Mouse (Mus musculus) liver, embryonic 14.5 days (tissue): ENCODE measurements around the gene Galntl6. TPM values are rescaled to one million over a fixed set of nuclear protein-coding genes. Genes with fewer than 3 reads are reported as not detected.

ENCODE experiments used
- ATAC-seq: fragments of 200-750 bp; cut with Nextera tagmentation; 2 replicates; pipeline ENCODE4 v1.8.0; 2017; ENCODE audit warnings: moderate number of reproducible peaks, mild to moderate bottlenecking, moderate library complexity; ENCODE audit not compliant: insufficient read depth
- DNase-seq, 3 experiments: peaks; one replicate each; pipeline ENCODE4 v3.0.0-alpha.2; 2012 to 2013; ENCODE audit warnings: low read depth in 3 of 3, low spot score in 3 of 3
- H3K27ac ChIP-seq: fragments of 300-500 bp; sonication (generic); 2 replicates; pipeline ENCODE4 v1.5.1; 2014; ENCODE audit warnings: moderate library complexity, mild to moderate bottlenecking, control low read depth, inconsistent platforms
- H3K27me3 ChIP-seq: fragments of 300-500 bp; sonication (generic); 2 replicates; pipeline ENCODE4 v1.6.1; 2014; ENCODE audit warnings: mild to moderate bottlenecking, low read length, moderate library complexity; ENCODE audit not compliant: control insufficient read depth, insufficient read depth
- H3K36me3 ChIP-seq: fragments of 300-500 bp; sonication (generic); replicated peaks from 2 replicates; pipeline ENCODE4 v1.6.1; 2014; ENCODE audit warnings: low read depth; ENCODE audit not compliant: control insufficient read depth, insufficient read depth
- H3K4me1 ChIP-seq, 2 experiments: fragments of 200-500 bp in 1 of 2; fragments of 300-500 bp in 1 of 2; sonication (generic) in 1 of 2; replicated peaks; 2 replicates each; pipeline ENCODE4 v1.6.1; 2012 to 2014; ENCODE audit warnings: antibody characterized with exemption in 1 of 2, inconsistent platforms in 1 of 2, low read length in 1 of 2; ENCODE audit not compliant: control insufficient read depth in 2 of 2, insufficient read depth in 2 of 2
- H3K4me2 ChIP-seq: fragments of 300-500 bp; sonication (generic); 2 replicates; pipeline ENCODE4 v1.6.1; 2014; ENCODE audit warnings: low read depth, mild to moderate bottlenecking, control low read depth, moderate library complexity
- H3K4me3 ChIP-seq, 2 experiments: fragments of 200-500 bp in 1 of 2; fragments of 300-500 bp in 1 of 2; sonication (generic) in 1 of 2; 2 replicates each; pipeline ENCODE4 v1.5.1; 2012 to 2014; ENCODE audit warnings: low read depth in 2 of 2, low read length in 2 of 2, mild to moderate bottlenecking in 2 of 2, control low read depth in 1 of 2, inconsistent platforms in 1 of 2, moderate library complexity in 1 of 2; ENCODE audit not compliant: insufficient read depth in 1 of 2
- H3K9ac ChIP-seq: fragments of 300-500 bp; sonication (generic); replicated peaks from 2 replicates; pipeline ENCODE4 v1.6.1; 2014; ENCODE audit warnings: mild to moderate bottlenecking, control low read depth, moderate library complexity
- H3K9me3 ChIP-seq: fragments of 300-500 bp; sonication (generic); 2 replicates; pipeline ENCODE4 v1.6.1; 2016; ENCODE audit warnings: low read length, mixed read lengths; ENCODE audit not compliant: control insufficient read depth
- CTCF ChIP-seq: IDR thresholded peaks from 2 replicates; pipeline ENCODE4 v1.5.1; 2016; ENCODE audit warnings: antibody characterized with exemption, low read depth, control low read depth
- EP300 ChIP-seq: IDR thresholded peaks from 2 replicates; pipeline ENCODE4 v1.6.1; 2016; ENCODE audit warnings: antibody characterized with exemption, low read depth
- WGBS: fragments of 180-500 bp; shearing (Covaris S2); extraction: QIAGEN DNeasy Blood & Tissue Kit; methylation state at CpG from one replicate; pipeline ENCODE4 v1.1.7; 2014; ENCODE audit not compliant: insufficient replicate concordance; 5-methylcytosine and 5-hydroxymethylcytosine counted together
- polyA plus RNA-seq, 2 experiments: library from polyadenylated mRNA; depleted of rRNA in 1 of 2; stranded (reverse) in 1 of 2; unstranded in 1 of 2; fragments of >200 nt; fragmentation: Nextera tagmentation in 1 of 2; extraction: Ambion mirVana in 1 of 2; gene quantifications; 2 replicates each; pipeline versions ENCODE4 v1.2.1 to v1.2.3; 2012 to 2014

Gene Galntl6
- polyA plus RNA-seq, 2 experiments = not detected

DNA sequence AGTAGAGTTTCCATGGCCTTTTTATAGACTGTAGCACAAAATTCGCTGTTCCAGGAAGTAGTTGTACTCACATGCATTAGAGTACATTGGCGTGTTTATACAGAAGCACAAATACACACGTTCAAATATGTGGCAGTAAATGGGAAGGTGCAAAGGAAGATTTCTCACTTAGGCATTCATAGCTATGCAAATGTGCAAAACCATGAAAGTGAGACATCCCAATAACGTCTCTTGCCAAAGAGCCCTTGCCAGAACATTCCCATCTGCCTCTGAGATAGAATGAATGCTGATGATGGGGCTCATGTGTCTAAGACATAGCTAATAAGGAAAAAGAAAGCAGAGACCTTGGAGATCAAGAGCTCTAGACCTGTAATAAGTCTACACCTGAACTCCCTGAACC is 1071.0 kb downstream of the Galntl6 start:
- no peaks in the 10 kb centered on the region for H3K27me3 ChIP-seq
- H3K36me3 ChIP-seq = no peaks in the 10 kb centered on the region
- H3K27ac ChIP-seq = no peak overlapping the region
- H3K4me1 ChIP-seq = no peaks in the 10 kb centered on the region
- 56% methylated on average over 4 of the region's 4 CpGs for WGBS
- no peak overlapping the region for H3K4me2 ChIP-seq
- H3K9me3 ChIP-seq = no peaks in the 10 kb centered on the region
- no peak for DNase-seq
- no peak overlapping the region for H3K9ac ChIP-seq
- H3K4me3 ChIP-seq = no peak overlapping the region
- no peak for ATAC-seq
- no peak for TF ChIP-seq CTCF
- TF ChIP-seq EP300 = no peak

DNA sequence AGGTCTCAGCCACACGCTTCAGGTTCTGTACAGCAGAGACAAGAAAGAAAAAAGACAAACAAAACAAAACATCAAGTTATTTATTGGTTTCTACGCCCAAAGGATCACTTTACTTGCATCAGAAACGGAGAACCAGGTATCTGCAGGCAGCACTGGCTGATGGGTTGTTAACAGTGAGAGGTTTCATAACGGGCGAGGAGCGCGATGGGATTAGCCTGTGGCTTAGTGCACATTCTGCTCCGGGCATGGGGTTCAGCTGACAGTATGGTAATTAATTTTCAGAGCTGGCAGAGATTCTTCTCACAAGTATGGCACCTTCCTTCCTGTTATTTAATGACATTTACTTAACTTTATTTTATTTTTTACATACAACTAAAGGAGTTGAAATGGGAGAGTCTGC is 1075.1 kb downstream of the Galntl6 start:
- TF ChIP-seq CTCF (no peak), EP300 (no peak)
- H3K9me3 ChIP-seq = no peaks in the 10 kb centered on the region
- no peak overlapping the region for H3K27ac ChIP-seq
- H3K27me3 ChIP-seq = no peaks in the 10 kb centered on the region
- H3K4me3 ChIP-seq = no peak overlapping the region
- no peak overlapping the region for H3K9ac ChIP-seq
- H3K4me1 ChIP-seq = no peaks in the 10 kb centered on the region
- no peak for DNase-seq
- 59% methylated on average over 8 of the region's 8 CpGs for WGBS
- ATAC-seq = no peak
- H3K36me3 ChIP-seq = no peaks in the 10 kb centered on the region
- H3K4me2 ChIP-seq = no peak overlapping the region

DNA sequence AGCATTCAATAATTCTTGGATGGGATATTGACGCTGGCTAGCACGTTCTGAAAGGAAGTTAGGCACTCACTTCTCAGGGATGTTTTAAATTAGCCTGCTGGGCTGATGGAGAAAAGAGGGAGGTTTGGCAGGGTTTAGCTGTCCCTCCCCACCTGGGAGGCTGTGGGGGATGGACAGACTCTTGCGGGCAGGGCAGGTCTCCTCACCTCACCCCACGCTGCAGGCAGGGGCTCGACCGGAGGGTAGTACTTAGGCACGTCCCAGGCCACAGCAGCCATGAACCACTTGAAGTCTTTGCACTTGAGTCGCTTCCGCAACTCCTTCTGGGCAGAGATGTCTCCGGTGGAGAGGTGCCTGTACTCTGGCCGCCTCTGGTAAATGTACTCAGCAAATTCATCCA is 1075.5 kb downstream of the Galntl6 start:
- no peak for ATAC-seq
- WGBS = 40% methylated on average over 11 of the region's 11 CpGs
- DNase-seq = no peak
- H3K27ac ChIP-seq = no peak overlapping the region
- TF ChIP-seq EP300 (no peak), CTCF (no peak)
- no peaks in the 10 kb centered on the region for H3K4me1 ChIP-seq
- no peak overlapping the region for H3K9ac ChIP-seq
- no peaks in the 10 kb centered on the region for H3K27me3 ChIP-seq
- no peaks in the 10 kb centered on the region for H3K36me3 ChIP-seq
- no peaks in the 10 kb centered on the region for H3K9me3 ChIP-seq
- no peak overlapping the region for H3K4me2 ChIP-seq
- no peak overlapping the region for H3K4me3 ChIP-seq

DNA sequence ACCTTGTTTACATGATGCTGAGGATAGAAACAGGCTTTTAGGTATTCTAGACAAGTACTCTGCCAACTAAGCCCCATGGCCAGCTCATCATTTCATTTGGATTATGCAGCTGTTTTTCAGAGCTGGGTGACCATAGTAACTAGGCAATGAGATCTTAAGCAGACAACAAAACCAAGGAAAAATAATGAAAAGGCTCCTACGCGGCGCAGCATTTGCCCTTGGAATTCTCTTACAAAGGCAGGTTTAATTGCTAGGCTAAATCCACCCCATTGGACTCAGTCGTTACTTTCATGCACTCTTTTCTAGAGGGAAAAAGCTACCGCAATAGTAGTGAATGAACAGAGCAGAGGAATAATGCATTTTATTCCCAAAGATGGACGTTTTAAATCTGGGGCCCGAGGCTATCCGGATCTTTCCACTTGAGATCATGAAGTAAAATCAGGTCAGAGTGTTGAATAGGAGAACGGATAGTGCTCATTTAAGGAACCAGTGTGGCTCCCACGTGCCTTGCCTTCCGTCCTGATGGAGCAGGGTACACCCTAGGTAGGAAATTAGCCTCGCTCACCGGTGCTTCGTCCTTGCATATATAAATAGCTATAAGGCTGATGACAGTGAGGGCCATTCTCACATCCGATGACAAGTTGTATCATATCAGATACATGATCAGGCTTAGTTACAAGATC is 1076.1 kb downstream of the Galntl6 start:
- TF ChIP-seq EP300 (no peak), CTCF (no peak)
- Histone ChIP-seq H3K9me3 (no peaks in the 10 kb centered on the region), H3K4me1 (no peaks in the 10 kb centered on the region)

DNA sequence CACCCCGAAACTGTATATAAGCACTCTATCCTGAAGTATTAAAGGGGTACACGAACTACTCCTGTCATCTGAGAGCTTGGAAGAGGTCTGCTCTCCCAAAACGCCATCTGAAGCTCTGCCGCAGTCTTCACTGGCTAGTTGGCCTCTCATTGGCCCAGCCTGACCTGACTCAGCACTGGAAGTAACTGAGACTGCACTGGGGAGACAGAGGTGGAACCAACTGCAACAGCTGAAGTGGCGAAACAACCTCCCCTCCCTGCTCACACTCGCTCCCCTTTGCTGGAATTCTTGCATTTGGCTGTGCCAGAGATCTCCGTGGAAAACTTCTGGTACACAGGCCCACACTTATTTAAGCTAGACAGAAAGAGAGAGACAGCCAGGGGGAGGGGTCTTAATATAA is 1089.3 kb downstream of the Galntl6 start:
- H3K27me3 ChIP-seq = no peaks in the 10 kb centered on the region
- H3K4me2 ChIP-seq = no peak overlapping the region
- ATAC-seq (no peak), DNase-seq (no peak)
- H3K9ac ChIP-seq = no peak overlapping the region
- no peaks in the 10 kb centered on the region for H3K4me1 ChIP-seq
- TF ChIP-seq CTCF = no peak
- no peaks in the 10 kb centered on the region for H3K9me3 ChIP-seq
- H3K27ac ChIP-seq = no peak overlapping the region
- no peak overlapping the region for H3K4me3 ChIP-seq
- 50% methylated on average over 7 of the region's 7 CpGs for WGBS
- no peaks in the 10 kb centered on the region for H3K36me3 ChIP-seq

More for the DNA sequence above, 1076.1 kb downstream of the Galntl6 start:
- ATAC-seq = no peak
- WGBS = 73% methylated on average over 15 of the region's 15 CpGs
- no peak overlapping the region for H3K9ac ChIP-seq
- H3K27ac ChIP-seq = no peak overlapping the region
- no peak for DNase-seq
- no peaks in the 10 kb centered on the region for H3K36me3 ChIP-seq
- no peaks in the 10 kb centered on the region for H3K27me3 ChIP-seq
- H3K4me3 ChIP-seq = no peak overlapping the region
- H3K4me2 ChIP-seq = no peak overlapping the region
